Mouse (Mus musculus) stomach, postnatal 0 days (tissue): ENCODE data around the gene Strip2. TPM values are rescaled to one million over a fixed set of nuclear protein-coding genes. Genes with fewer than 3 reads are reported as not detected.

Source experiments
- ATAC-seq: fragments of 200-750 bp; cut with Nextera tagmentation; 2 replicates; pipeline ENCODE4 v1.8.0; 2017; ENCODE audit not compliant: low FRiP score, low TSS enrichment
- DNase-seq: peaks from one replicate; pipeline ENCODE4 v3.0.0-alpha.2; 2016; ENCODE audit warnings: low spot score
- H3K27ac ChIP-seq: fragments of 300-500 bp; sonication (generic); replicated peaks from 2 replicates; pipeline ENCODE4 v1.5.1; 2014; ENCODE audit warnings: mild to moderate bottlenecking, control low read depth
- H3K27me3 ChIP-seq: fragments of 300-500 bp; sonication (generic); 2 replicates; pipeline ENCODE4 v1.6.1; 2014; ENCODE audit warnings: low read length; ENCODE audit not compliant: control insufficient read depth, insufficient read depth
- H3K36me3 ChIP-seq: fragments of 300-500 bp; sonication (generic); 2 replicates; pipeline ENCODE4 v1.6.1; 2014; ENCODE audit warnings: low read length, mixed read lengths; ENCODE audit not compliant: control insufficient read depth, insufficient read depth
- H3K4me1 ChIP-seq: fragments of 300-500 bp; sonication (generic); replicated peaks from 2 replicates; pipeline ENCODE4 v1.6.1; 2014; ENCODE audit warnings: antibody characterized with exemption; ENCODE audit not compliant: control insufficient read depth, insufficient read depth
- H3K4me2 ChIP-seq: fragments of 300-500 bp; sonication (generic); replicated peaks from 2 replicates; pipeline ENCODE4 v1.6.1; 2014; ENCODE audit warnings: low read depth, mild to moderate bottlenecking, control low read depth, moderate library complexity
- H3K4me3 ChIP-seq: fragments of 300-500 bp; sonication (generic); 2 replicates; pipeline ENCODE4 v1.5.1; 2014; ENCODE audit warnings: low read depth, low read length, control low read depth
- H3K9ac ChIP-seq: fragments of 300-500 bp; sonication (generic); 2 replicates; pipeline ENCODE4 v1.6.1; 2014; ENCODE audit warnings: mild to moderate bottlenecking, low read length, control low read depth, mixed read lengths
- H3K9me3 ChIP-seq: fragments of 300-500 bp; sonication (generic); 2 replicates; pipeline ENCODE4 v1.6.1; 2016; ENCODE audit warnings: low read length; ENCODE audit not compliant: control insufficient read depth
- CTCF ChIP-seq: IDR thresholded peaks from 2 replicates; pipeline ENCODE4 v1.5.1; 2016; ENCODE audit warnings: antibody characterized with exemption, low read depth, mild to moderate bottlenecking, moderate library complexity
- EP300 ChIP-seq: optimal IDR thresholded peaks from 2 replicates; pipeline ENCODE3; 2016; ENCODE audit warnings: antibody characterized with exemption
- WGBS: fragments of 180-500 bp; shearing (Covaris S2); extraction: QIAGEN DNeasy Blood & Tissue Kit; methylation state at CpG from one replicate; pipeline ENCODE4 v1.1.7; 2014; 5-methylcytosine and 5-hydroxymethylcytosine counted together
- polyA plus RNA-seq: library from polyadenylated mRNA; unstranded; fragments of >200 nt; fragmentation: Nextera tagmentation; extraction: Ambion mirVana; gene quantifications from 2 replicates; pipeline ENCODE4 v1.2.1, GENCODE M21; 2015

The Strip2 gene
- polyA plus RNA-seq, 1 experiment from 2014 or later, result 0.16 TPM

DNA sequence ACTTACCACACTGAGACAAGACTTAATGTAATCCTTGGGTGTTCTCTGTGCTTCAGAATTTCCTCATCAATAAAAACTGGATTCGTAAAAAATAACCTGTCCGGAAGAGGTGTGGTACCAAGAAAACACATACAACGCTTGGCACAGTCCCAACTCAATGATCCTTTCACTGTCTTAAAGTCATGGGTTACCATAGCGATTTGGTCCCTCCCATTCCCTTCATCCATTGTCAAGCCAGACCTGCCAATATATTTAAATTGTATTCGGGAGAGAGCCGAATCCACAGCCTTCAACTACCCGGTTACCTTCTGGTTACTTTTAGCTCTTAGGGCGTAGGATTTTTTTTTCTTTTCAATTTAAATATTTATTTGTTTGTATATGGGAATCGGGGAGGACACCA, 976 bp upstream of the Strip2 start:
- Histone ChIP-seq H3K9me3 (no peaks in the 10 kb centered on the region), H3K27me3 (no peaks in the 10 kb centered on the region), H3K9ac (no peak overlapping the region), H3K36me3 (no peaks in the 10 kb centered on the region), H3K4me1 (peaks cover 4% of the 10 kb centered on the region), H3K27ac (no peak overlapping the region), H3K4me2 (no peak overlapping the region), H3K4me3 (no peak overlapping the region)
- WGBS, result 37% methylated on average over 9 of the region's 9 CpGs
- TF ChIP-seq CTCF (no peak), EP300 (no peak)
- ATAC-seq, result no peak
- no peak for DNase-seq

DNA sequence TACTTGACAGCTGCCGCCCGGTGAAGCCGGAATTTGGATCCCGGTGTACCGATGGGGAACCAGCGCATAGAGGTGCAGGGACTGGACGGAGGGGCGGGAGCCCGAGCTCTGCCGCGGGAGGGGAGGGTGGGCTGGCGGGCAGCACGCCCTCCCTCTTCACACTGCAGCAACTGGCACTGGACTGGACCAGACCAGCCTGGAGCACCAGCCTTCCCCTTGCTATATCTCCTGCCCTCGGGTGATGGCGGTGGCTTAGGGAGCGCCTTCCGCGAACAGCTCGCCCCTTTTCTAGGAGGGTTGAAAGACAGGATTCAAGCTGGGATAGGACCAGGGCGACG, 540 bp downstream of the Strip2 start:
- peak; percentile 35; the same call in 1 of the 2 replicates for ATAC-seq
- H3K4me3 ChIP-seq, result peak overlapping the region; percentile 77
- peak overlapping the region; percentile 98 for H3K4me2 ChIP-seq
- peak overlapping the region; percentile 59 for H3K9ac ChIP-seq
- H3K9me3 ChIP-seq, result no peaks in the 10 kb centered on the region
- no peak for TF ChIP-seq CTCF
- TF ChIP-seq EP300, result no peak
- H3K36me3 ChIP-seq, result no peaks in the 10 kb centered on the region
- 1% methylated on average over 19 of the region's 21 CpGs for WGBS
- H3K4me1 ChIP-seq, result peaks cover 4% of the 10 kb centered on the region
- DNase-seq, result no peak
- H3K27me3 ChIP-seq, result no peaks in the 10 kb centered on the region
- no peak overlapping the region for H3K27ac ChIP-seq

GRCm38 (mm10) chr6:29917947-29918346, 1.1 kb downstream of the Strip2 start:
- no peak overlapping the region for H3K4me2 ChIP-seq
- peak overlapping the region; percentile 77; the same call in 1 of the 2 replicates for H3K4me3 ChIP-seq
- TF ChIP-seq CTCF (no peak), EP300 (no peak)
- DNase-seq (no peak), ATAC-seq (no peak)
- no peak overlapping the region for H3K9ac ChIP-seq
- H3K27me3 ChIP-seq, result no peaks in the 10 kb centered on the region
- H3K27ac ChIP-seq, result no peak overlapping the region
- peaks cover 4% of the 10 kb centered on the region for H3K4me1 ChIP-seq
- H3K9me3 ChIP-seq, result no peaks in the 10 kb centered on the region
- H3K36me3 ChIP-seq, result no peaks in the 10 kb centered on the region
- 56% methylated on average over 4 of the region's 4 CpGs for WGBS

- TF ChIP-seq CTCF, result no peak
- no peak for TF ChIP-seq EP300
- H3K27ac ChIP-seq, result no peak overlapping the region
- DNase-seq, result no peak
- H3K9me3 ChIP-seq, result no peaks in the 10 kb centered on the region
- H3K4me3 ChIP-seq, result no peak overlapping the region
- no peaks in the 10 kb centered on the region for H3K36me3 ChIP-seq
- no peaks in the 10 kb centered on the region for H3K27me3 ChIP-seq
- no peak for ATAC-seq
- H3K9ac ChIP-seq, result no peak overlapping the region
- WGBS, result 63% methylated on average over 4 of the region's 4 CpGs
- no peaks in the 10 kb centered on the region for H3K4me1 ChIP-seq
- H3K4me2 ChIP-seq, result no peak overlapping the region
These were observed 6.7 kb downstream of the Strip2 start for GRCm38 (mm10) chr6:29923501-29923900.

DNA sequence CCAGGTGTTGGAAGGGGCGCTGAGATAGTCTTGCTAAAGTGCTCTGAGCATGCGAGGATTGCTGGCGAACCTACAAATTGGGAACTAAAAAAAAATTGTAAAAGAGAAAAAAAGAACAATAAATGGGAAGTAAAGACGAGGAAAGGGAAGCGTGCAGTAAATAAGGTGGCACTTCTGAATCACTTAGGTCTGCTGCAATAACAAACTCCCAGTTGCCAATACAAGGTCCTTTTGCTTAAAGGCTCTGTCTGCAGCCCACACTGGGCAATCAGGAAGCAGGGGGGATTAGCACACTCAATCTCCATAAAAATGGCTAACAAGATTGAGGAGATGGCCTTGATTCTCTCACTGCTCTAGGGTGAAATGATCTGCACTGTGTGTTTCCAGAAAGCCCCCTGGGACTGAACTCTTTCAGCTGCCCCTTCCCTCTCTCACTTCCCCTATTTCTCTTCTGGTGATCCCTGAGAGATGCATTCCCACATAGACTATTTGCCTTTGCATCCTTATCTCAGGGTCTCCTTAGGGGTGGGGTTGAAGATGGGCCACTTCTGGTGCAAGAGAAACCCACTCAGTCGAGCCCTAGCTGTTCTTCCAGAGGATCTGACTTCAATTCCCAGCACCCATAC, 8.9 kb downstream of the Strip2 start:
- 69% methylated on average over 6 of the region's 6 CpGs for WGBS
- H3K27me3 ChIP-seq, result no peaks in the 10 kb centered on the region
- DNase-seq, result no peak
- no peak for TF ChIP-seq EP300
- TF ChIP-seq CTCF, result no peak
- H3K9ac ChIP-seq, result no peak overlapping the region
- no peak overlapping the region for H3K4me3 ChIP-seq
- H3K27ac ChIP-seq, result no peak overlapping the region
- ATAC-seq, result no peak
- no peaks in the 10 kb centered on the region for H3K36me3 ChIP-seq
- H3K4me2 ChIP-seq, result no peak overlapping the region
- no peaks in the 10 kb centered on the region for H3K4me1 ChIP-seq
- H3K9me3 ChIP-seq, result no peaks in the 10 kb centered on the region

GRCm38 (mm10) chr6:29930087-29930486, 13.3 kb downstream of the Strip2 start:
- H3K4me1 ChIP-seq, result no peaks in the 10 kb centered on the region
- no peak overlapping the region for H3K9ac ChIP-seq
- no peaks in the 10 kb centered on the region for H3K9me3 ChIP-seq
- no peaks in the 10 kb centered on the region for H3K27me3 ChIP-seq
- H3K4me2 ChIP-seq, result no peak overlapping the region
- H3K4me3 ChIP-seq, result no peak overlapping the region
- DNase-seq (no peak), ATAC-seq (no peak)
- H3K36me3 ChIP-seq, result no peaks in the 10 kb centered on the region
- no peak for TF ChIP-seq EP300
- no peak for TF ChIP-seq CTCF
- no peak overlapping the region for H3K27ac ChIP-seq
